Mouse (Mus musculus): Measurements from ENCODE around the gene Rflnb.
"Not testable (repeated sequence)": the region's sequence is repeated elsewhere in the genome, so short reads cannot be mapped to it uniquely, and the experiment has no call there.

- TF ChIP-seq POLR2A (IDR thresholded peaks at IDR 0.05; ENCODE audit: low read depth, low read length); CTCF (conservative IDR thresholded peaks at IDR 0.05; ENCODE audit: insufficient read depth, insufficient read length, low read depth, low read length): not testable (repeated sequence)
Observed at GRCm38 (mm10) chr11:76004276-76004675, 23.3 kb downstream of the Rflnb start.

All from kidney, adult 2 months (tissue).